Mouse (Mus musculus) megakaryocyte, adult 5-6 weeks (primary cell): ENCODE measurements around the gene Angptl2. TPM values are rescaled to one million over a fixed set of nuclear protein-coding genes. Genes with fewer than 3 reads are reported as not detected.
A peak's percentile ranks its signal among the peaks of the same experiment; 100 is the strongest.

Experiments used
- ATAC-seq: 2 replicates; pipeline ENCODE4 v1.8.0; 2016; ENCODE audit warnings: mild to moderate bottlenecking, inconsistent platforms; ENCODE audit not compliant: poor library complexity, severe bottlenecking
- total RNA-seq, 2 experiments: library from RNA; stranded (forward) in 1 of 2; stranded (reverse) in 1 of 2; fragments of 153-499, 151-499 nt in 1 of 2; fragments of 221-1000, 200-1000 nt in 1 of 2; gene quantifications; 2 replicates each; pipeline versions ENCODE4 v1.2.3 to v1.2.4; 2015 to 2017

The Angptl2 gene
- total RNA-seq, 2 experiments from 2014 or later = 5.0 to 11.4 TPM

GRCm38 (mm10) chr2:33268384-33269131 lies 52.7 kb downstream of the Angptl2 start:
- no peak for ATAC-seq

- no peak for ATAC-seq
Observed at GRCm38 (mm10) chr2:33269132-33269493, 53.2 kb downstream of the Angptl2 start.

DNA sequence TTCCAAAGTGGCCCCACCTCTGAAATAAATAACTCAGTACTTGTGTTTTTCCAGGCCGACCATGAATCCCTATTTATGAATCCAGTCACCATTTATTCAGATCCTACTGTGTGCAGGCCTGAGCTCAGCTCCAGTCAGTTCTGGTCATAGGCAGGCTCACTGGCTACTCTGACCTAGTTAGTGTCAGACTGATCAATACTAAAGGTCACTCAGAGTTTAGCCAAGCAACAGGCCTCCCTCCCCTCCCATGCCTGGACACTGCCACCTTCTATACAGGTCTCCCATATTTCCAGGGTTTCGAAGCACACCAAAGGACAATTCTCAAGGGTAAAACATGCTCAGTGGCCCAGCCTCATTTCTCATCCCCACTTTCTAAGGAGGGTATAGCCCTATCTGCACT lies 54.7 kb downstream of the Angptl2 start:
- ATAC-seq = no peak

GRCm38 (mm10) chr2:33271511-33271910 lies 55.6 kb downstream of the Angptl2 start:
- no peak for ATAC-seq

- no peak for ATAC-seq
Observed at GRCm38 (mm10) chr2:33272665-33273439, 57.0 kb downstream of the Angptl2 start.

DNA sequence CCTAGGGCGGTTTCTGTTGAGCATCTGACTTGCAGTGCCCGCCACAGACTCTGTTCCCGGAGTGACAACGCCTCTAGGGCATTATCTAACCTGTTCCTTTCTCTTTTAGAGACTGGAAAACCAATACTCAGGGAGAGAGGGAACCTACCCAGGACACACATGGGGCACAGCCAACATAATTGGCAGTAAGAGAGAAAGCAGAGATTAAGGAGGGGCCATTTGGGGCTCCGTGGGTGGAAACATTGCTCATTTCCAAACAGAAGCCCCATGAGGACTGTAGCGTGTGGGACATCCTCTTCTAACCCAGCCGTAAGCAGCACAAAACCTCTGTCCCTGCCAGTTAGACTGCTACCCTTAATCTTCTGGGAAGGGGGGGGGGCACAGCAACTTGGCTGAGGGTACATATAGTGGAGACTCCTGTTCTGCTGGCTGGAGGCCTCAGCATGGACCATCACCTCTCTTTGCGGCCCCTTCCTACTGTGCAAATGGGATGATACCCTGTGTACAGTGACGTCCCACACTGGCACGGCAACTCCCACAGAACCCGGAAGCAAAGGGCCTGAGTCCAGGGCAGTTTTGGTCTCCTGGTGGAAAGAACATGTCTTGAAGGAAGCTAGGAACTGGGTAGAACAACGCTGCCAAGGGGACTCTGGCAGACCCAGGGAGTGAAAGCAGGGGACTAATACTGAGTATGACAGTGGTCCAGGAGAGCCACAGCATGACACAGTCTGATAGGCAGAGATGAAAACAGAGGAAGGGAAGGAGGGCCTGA lies 59.0 kb downstream of the Angptl2 start:
- no peak for ATAC-seq

DNA sequence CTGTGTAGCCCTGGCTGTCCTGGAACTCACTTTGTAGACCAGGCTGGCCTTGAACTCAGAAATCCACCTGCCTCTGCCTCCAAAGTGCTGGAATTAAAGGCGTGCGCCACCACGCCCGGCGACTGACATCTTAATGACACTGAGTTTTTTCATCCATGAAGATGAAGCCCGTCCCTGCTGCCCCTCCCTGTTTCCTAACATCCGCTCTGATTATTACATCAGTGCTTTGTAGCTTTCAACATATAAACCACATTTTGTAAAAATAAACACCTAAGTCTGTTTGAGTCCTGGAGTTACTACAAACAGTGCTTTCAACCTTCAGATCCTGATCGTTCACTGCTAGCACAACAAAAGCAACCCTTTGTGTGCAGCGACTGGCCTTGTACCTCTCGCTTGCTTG lies 63.9 kb downstream of the Angptl2 start:
- peak; percentile 92 for ATAC-seq

DNA sequence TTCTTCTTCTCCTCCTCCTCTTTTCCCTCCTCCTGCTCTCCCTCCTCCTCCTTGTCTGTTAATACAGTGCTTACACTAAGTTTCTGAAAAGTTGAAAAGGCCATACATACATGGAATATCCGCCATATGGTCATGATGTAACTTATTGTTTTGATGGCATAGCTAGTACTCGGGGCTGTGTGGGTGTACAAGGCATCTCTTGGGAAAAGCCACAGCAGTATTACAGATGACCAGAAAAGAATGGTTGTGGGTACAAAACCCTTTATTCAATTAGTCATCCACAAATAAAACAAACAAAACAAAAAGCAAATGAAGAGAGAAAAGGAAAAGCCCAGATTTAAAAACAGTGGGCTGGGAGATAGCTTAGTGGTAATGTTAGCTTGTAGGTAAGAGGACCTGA lies 64.7 kb downstream of the Angptl2 start:
- no peak for ATAC-seq

DNA sequence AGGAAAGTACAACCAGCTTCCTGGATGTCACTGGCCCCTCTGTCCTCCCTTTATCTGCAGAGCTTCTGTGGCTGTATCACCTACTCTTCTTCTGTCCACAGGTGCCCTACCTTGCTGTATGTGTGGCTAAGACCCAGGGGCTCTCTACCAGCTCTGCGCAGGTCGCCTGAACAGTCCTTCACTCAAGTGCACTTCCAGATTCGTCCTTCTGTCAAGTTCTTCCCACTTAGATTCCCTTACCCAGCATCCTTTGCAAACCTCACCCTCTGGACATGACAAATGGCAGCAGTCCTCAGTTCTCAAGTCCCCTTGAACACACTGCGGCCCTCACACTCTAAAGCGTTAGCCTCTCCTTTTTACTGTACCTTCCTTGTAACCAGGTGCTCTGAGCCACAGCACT lies 65.9 kb downstream of the Angptl2 start:
- no peak for ATAC-seq

- ATAC-seq = no peak; the same call in 1 of the 2 replicates
Observed at GRCm38 (mm10) chr2:33282877-33283276, 67.0 kb downstream of the Angptl2 start.

- ATAC-seq = no peak
Observed at GRCm38 (mm10) chr2:33283674-33284073, 67.8 kb downstream of the Angptl2 start.

GRCm38 (mm10) chr2:33288837-33289236 lies 73.0 kb downstream of the Angptl2 start:
- ATAC-seq = no peak

- no peak for ATAC-seq
Observed at GRCm38 (mm10) chr2:33290491-33290890, 74.6 kb downstream of the Angptl2 start.

GRCm38 (mm10) chr2:33292057-33292456 lies 76.2 kb downstream of the Angptl2 start:
- ATAC-seq = peak; percentile 68

DNA sequence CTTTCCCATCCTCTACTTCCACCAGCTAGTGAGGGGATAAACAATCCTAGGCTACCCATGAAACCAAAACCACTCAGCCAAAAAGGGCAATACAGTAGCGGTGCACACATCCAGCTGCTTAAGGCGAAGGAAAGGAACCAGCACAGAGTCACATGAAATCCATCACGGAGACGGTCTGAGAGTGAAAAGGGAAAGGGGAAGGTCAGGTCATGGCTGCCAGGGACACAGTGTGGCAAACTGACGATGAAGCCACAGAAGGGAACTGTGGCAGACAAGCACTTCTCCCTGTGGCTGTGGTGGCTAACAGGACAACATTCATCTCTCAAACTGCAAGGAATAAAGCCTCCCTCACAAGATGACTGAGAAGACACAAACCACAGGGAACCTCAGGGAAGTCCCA lies 79.2 kb downstream of the Angptl2 start:
- ATAC-seq = peak; percentile 87

Other genes with a start within 250 kb of the Angptl2 start
- gene Slc2a8, start 234.0 kb upstream of the Angptl2 start, total RNA-seq (2015) = 1.4 and 1.5 TPM in 2 replicates
- gene Slc2a8, start 234.0 kb upstream of the Angptl2 start, total RNA-seq (2017) = 0.89 and 1.8 TPM in 2 replicates
- 0.20 and 0.82 TPM in 2 replicates for gene Garnl3, start 84.4 kb upstream of the Angptl2 start, total RNA-seq (2015)
- 2.7 and 5.7 TPM in 2 replicates for gene Garnl3, start 84.4 kb upstream of the Angptl2 start, total RNA-seq (2017)
- gene Ralgps1, start 155.4 kb downstream of the Angptl2 start, total RNA-seq (2015) = 6.2 and 7.6 TPM in 2 replicates
- gene Ralgps1, start 155.4 kb downstream of the Angptl2 start, total RNA-seq (2017) = 2.0 and 2.7 TPM in 2 replicates
- 21.1 and 23.7 TPM in 2 replicates for gene Zbtb34, start 215.3 kb downstream of the Angptl2 start, total RNA-seq (2015)
- gene Zbtb34, start 215.3 kb downstream of the Angptl2 start, total RNA-seq (2017) = 8.1 and 8.9 TPM in 2 replicates